Mouse (Mus musculus) hindbrain, embryonic 13.5 days (tissue): Measurements from ENCODE around the gene Rasgef1b. TPM values are rescaled to one million over a fixed set of nuclear protein-coding genes. Genes with fewer than 3 reads are reported as not detected.

ENCODE experiments used
- ATAC-seq: fragments of 200-750 bp; cut with Nextera tagmentation; 2 replicates; pipeline ENCODE4 v1.8.0; 2017; ENCODE audit warnings: moderate TSS enrichment; ENCODE audit not compliant: low FRiP score
- H3K27ac ChIP-seq: fragments of 300-500 bp; sonication (generic); 2 replicates; pipeline ENCODE4 v1.5.1; 2015; ENCODE audit warnings: inconsistent platforms, mild to moderate bottlenecking, moderate library complexity
- H3K27me3 ChIP-seq: fragments of 300-500 bp; sonication (generic); 2 replicates; pipeline ENCODE4 v1.6.1; 2015; ENCODE audit warnings: mild to moderate bottlenecking, inconsistent platforms
- H3K36me3 ChIP-seq: fragments of 300-500 bp; sonication (generic); 2 replicates; pipeline ENCODE4 v1.6.1; 2015; ENCODE audit warnings: mild to moderate bottlenecking, inconsistent platforms
- H3K4me1 ChIP-seq: fragments of 300-500 bp; sonication (generic); replicated peaks from 2 replicates; pipeline ENCODE4 v1.6.1; 2015; ENCODE audit warnings: inconsistent platforms
- H3K4me2 ChIP-seq: fragments of 300-500 bp; sonication (generic); 2 replicates; pipeline ENCODE4 v1.6.1; 2015; ENCODE audit warnings: inconsistent platforms, mild to moderate bottlenecking, moderate library complexity
- H3K4me3 ChIP-seq: fragments of 300-500 bp; sonication (generic); 2 replicates; pipeline ENCODE4 v1.5.1; 2015; ENCODE audit warnings: mild to moderate bottlenecking, inconsistent platforms
- H3K9ac ChIP-seq: fragments of 300-500 bp; sonication (generic); 2 replicates; pipeline ENCODE4 v1.6.1; 2015; ENCODE audit warnings: mild to moderate bottlenecking, inconsistent platforms
- H3K9me3 ChIP-seq: fragments of 300-500 bp; sonication (generic); 2 replicates; pipeline ENCODE4 v1.6.1; 2016; ENCODE audit warnings: inconsistent platforms
- WGBS: fragments of 180-500 bp; shearing (Covaris S2); methylation state at CpG from one replicate; pipeline ENCODE4 v1.1.7; 2015; 5-methylcytosine and 5-hydroxymethylcytosine counted together
- polyA plus RNA-seq: library from polyadenylated mRNA; unstranded; fragments of >200 nt; fragmentation: Nextera tagmentation; extraction: Ambion mirVana; gene quantifications from 2 replicates; pipeline ENCODE4 v1.2.1, GENCODE M21; 2015

The Rasgef1b gene
- polyA plus RNA-seq, 1 experiment from 2014 or later = 61.1 TPM

- no peaks in the 10 kb centered on the region for H3K36me3 ChIP-seq
- H3K27ac ChIP-seq = no peak overlapping the region
- no peaks in the 10 kb centered on the region for H3K4me1 ChIP-seq
- H3K4me2 ChIP-seq = no peak overlapping the region
- no peak overlapping the region for H3K9ac ChIP-seq
- no peaks in the 10 kb centered on the region for H3K27me3 ChIP-seq
- no peak for ATAC-seq
- no peaks in the 10 kb centered on the region for H3K9me3 ChIP-seq
- H3K4me3 ChIP-seq = no peak overlapping the region
- WGBS = 75% methylated on average over 4 of the region's 4 CpGs
Measured at GRCm38 (mm10) chr5:99320783-99321182, 408.1 kb downstream of the Rasgef1b start.

- H3K27me3 ChIP-seq = 0 out of 2 replicates have a peak, but pooled peaks cover 6% of the 10 kb centered on the region
- no peaks in the 10 kb centered on the region for H3K9me3 ChIP-seq
- H3K36me3 ChIP-seq = no peaks in the 10 kb centered on the region
- H3K4me2 ChIP-seq = no peak overlapping the region
- no peak overlapping the region for H3K4me3 ChIP-seq
- ATAC-seq = no peak
- no peaks in the 10 kb centered on the region for H3K4me1 ChIP-seq
- 75% methylated on average over 4 of the region's 4 CpGs for WGBS
- H3K27ac ChIP-seq = no peak overlapping the region
- H3K9ac ChIP-seq = no peak overlapping the region
Measured at GRCm38 (mm10) chr5:99297939-99298338, 430.9 kb downstream of the Rasgef1b start.

- H3K9ac ChIP-seq = no peak overlapping the region
- H3K9me3 ChIP-seq = no peaks in the 10 kb centered on the region
- no peak overlapping the region for H3K4me2 ChIP-seq
- no peak overlapping the region for H3K4me3 ChIP-seq
- ATAC-seq = no peak
- no peak overlapping the region for H3K27ac ChIP-seq
- 84% methylated on average over 2 of the region's 2 CpGs for WGBS
- no peaks in the 10 kb centered on the region for H3K4me1 ChIP-seq
- H3K27me3 ChIP-seq = 0 out of 2 replicates have a peak, but pooled peaks cover 6% of the 10 kb centered on the region
- no peaks in the 10 kb centered on the region for H3K36me3 ChIP-seq
Measured at GRCm38 (mm10) chr5:99296348-99296747, 432.5 kb downstream of the Rasgef1b start.

GRCm38 (mm10) chr5:99292287-99292851, 436.5 kb downstream of the Rasgef1b start:
- 83% methylated on average over 10 of the region's 10 CpGs for whole genome bisulfite sequencing

GRCm38 (mm10) chr5:99291084-99291830, 437.6 kb downstream of the Rasgef1b start:
- H3K4me1 ChIP-seq = no peaks in the 10 kb centered on the region
- no peak overlapping the region for H3K9ac ChIP-seq
- no peaks in the 10 kb centered on the region for H3K27me3 ChIP-seq
- no peak overlapping the region for H3K27ac ChIP-seq
- no peak overlapping the region for H3K4me3 ChIP-seq
- H3K4me2 ChIP-seq = no peak overlapping the region
- ATAC-seq = no peak
- no peaks in the 10 kb centered on the region for H3K36me3 ChIP-seq
- H3K9me3 ChIP-seq = no peaks in the 10 kb centered on the region
- 83% methylated on average over 12 of the region's 12 CpGs for WGBS

More at GRCm38 (mm10) chr5:99292287-99292851, 436.5 kb downstream of the Rasgef1b start:
- no peak overlapping the region for H3K4me2 ChIP-seq
- no peaks in the 10 kb centered on the region for H3K27me3 ChIP-seq
- no peak overlapping the region for H3K4me3 ChIP-seq
- H3K9ac ChIP-seq = no peak overlapping the region
- ATAC-seq = no peak
- H3K4me1 ChIP-seq = no peaks in the 10 kb centered on the region
- no peaks in the 10 kb centered on the region for H3K9me3 ChIP-seq
- no peak overlapping the region for H3K27ac ChIP-seq
- H3K36me3 ChIP-seq = no peaks in the 10 kb centered on the region

- Histone ChIP-seq H3K4me3 (no peak overlapping the region), H3K27ac (no peak overlapping the region), H3K9ac (no peak overlapping the region), H3K9me3 (no peaks in the 10 kb centered on the region), H3K36me3 (no peaks in the 10 kb centered on the region), H3K27me3 (no peaks in the 10 kb centered on the region; the same call in 1 of the 2 replicates), H3K4me2 (no peak overlapping the region), H3K4me1 (no peaks in the 10 kb centered on the region)
- ATAC-seq = no peak
- 81% methylated on average over 4 of the region's 4 CpGs for WGBS
Measured at GRCm38 (mm10) chr5:99288262-99288661, 440.6 kb downstream of the Rasgef1b start.

GRCm38 (mm10) chr5:99287647-99288185, 441.1 kb downstream of the Rasgef1b start:
- Histone ChIP-seq H3K4me2 (no peak overlapping the region), H3K36me3 (no peaks in the 10 kb centered on the region), H3K9ac (no peak overlapping the region), H3K4me1 (no peaks in the 10 kb centered on the region), H3K27me3 (no peaks in the 10 kb centered on the region; the same call in 1 of the 2 replicates), H3K27ac (no peak overlapping the region), H3K9me3 (no peaks in the 10 kb centered on the region), H3K4me3 (no peak overlapping the region)
- ATAC-seq = no peak
- WGBS = 89% methylated on average over 6 of the region's 6 CpGs

- 93% methylated on average over 6 of the region's 6 CpGs for WGBS
- H3K9me3 ChIP-seq = no peaks in the 10 kb centered on the region
- H3K4me2 ChIP-seq = no peak overlapping the region
- no peak overlapping the region for H3K4me3 ChIP-seq
- no peak overlapping the region for H3K27ac ChIP-seq
- H3K9ac ChIP-seq = no peak overlapping the region
- no peaks in the 10 kb centered on the region for H3K4me1 ChIP-seq
- ATAC-seq = no peak
- H3K27me3 ChIP-seq = no peaks in the 10 kb centered on the region; the same call in 1 of the 2 replicates
- no peaks in the 10 kb centered on the region for H3K36me3 ChIP-seq
Measured at GRCm38 (mm10) chr5:99286575-99286974, 442.3 kb downstream of the Rasgef1b start.

- 95% methylated on average over 6 of the region's 6 CpGs for WGBS
- H3K9ac ChIP-seq = no peak overlapping the region
- H3K27me3 ChIP-seq = no peaks in the 10 kb centered on the region; the same call in 1 of the 2 replicates
- no peaks in the 10 kb centered on the region for H3K36me3 ChIP-seq
- H3K27ac ChIP-seq = no peak overlapping the region
- no peak overlapping the region for H3K4me3 ChIP-seq
- H3K9me3 ChIP-seq = no peaks in the 10 kb centered on the region
- 0 out of 2 replicates have a peak, but pooled peaks cover 2% of the 10 kb centered on the region for H3K4me1 ChIP-seq
- ATAC-seq = no peak
- no peak overlapping the region for H3K4me2 ChIP-seq
Measured at GRCm38 (mm10) chr5:99286024-99286423, 442.8 kb downstream of the Rasgef1b start.

GRCm38 (mm10) chr5:99284369-99284768, 444.5 kb downstream of the Rasgef1b start:
- Histone ChIP-seq H3K4me2 (no peak overlapping the region), H3K36me3 (no peaks in the 10 kb centered on the region), H3K9me3 (no peaks in the 10 kb centered on the region), H3K9ac (no peak overlapping the region), H3K27me3 (no peaks in the 10 kb centered on the region; the same call in 1 of the 2 replicates), H3K4me3 (no peak overlapping the region), H3K27ac (no peak overlapping the region), H3K4me1 (peaks cover 18% of the 10 kb centered on the region)
- ATAC-seq = no peak
- 95% methylated on average over 7 of the region's 7 CpGs for WGBS

- no peak overlapping the region for H3K4me3 ChIP-seq
- WGBS = 85% methylated on average over 3 of the region's 3 CpGs
Measured at GRCm38 (mm10) chr5:99283636-99284035, 445.2 kb downstream of the Rasgef1b start.

GRCm38 (mm10) chr5:99280536-99280935, 448.3 kb downstream of the Rasgef1b start:
- Histone ChIP-seq H3K4me3 (no peak overlapping the region), H3K36me3 (no peaks in the 10 kb centered on the region), H3K9me3 (no peaks in the 10 kb centered on the region), H3K27me3 (no peaks in the 10 kb centered on the region; the same call in 1 of the 2 replicates), H3K9ac (no peak overlapping the region), H3K4me2 (no peak overlapping the region), H3K4me1 (peaks cover 30% of the 10 kb centered on the region), H3K27ac (no peak overlapping the region)
- 0 out of 2 replicates have a peak, but pooled peaks have one; percentile 57 for ATAC-seq
- WGBS = 72% methylated on average over 5 of the region's 5 CpGs

More at GRCm38 (mm10) chr5:99283636-99284035, 445.2 kb downstream of the Rasgef1b start:
- no peak for ATAC-seq
- no peaks in the 10 kb centered on the region; the same call in 1 of the 2 replicates for H3K27me3 ChIP-seq
- H3K9ac ChIP-seq = no peak overlapping the region
- no peaks in the 10 kb centered on the region for H3K9me3 ChIP-seq
- H3K27ac ChIP-seq = no peak overlapping the region
- H3K4me1 ChIP-seq = peaks cover 23% of the 10 kb centered on the region
- no peaks in the 10 kb centered on the region for H3K36me3 ChIP-seq
- H3K4me2 ChIP-seq = no peak overlapping the region
